Mouse (Mus musculus): ENCODE data around the gene Smurf2.

GRCm38 (mm10) chr11:106785043-106785442, 135.5 kb downstream of the Smurf2 start:
- TF ChIP-seq CTCF (IDR thresholded peaks at IDR 0.05; ENCODE audit: extremely low read depth, insufficient read depth, low read length) (no peak), POLR2A (IDR thresholded peaks at IDR 0.05; ENCODE audit: extremely low read depth, insufficient read depth, low read length) (no peak)

All from cortical plate, adult 2 months (tissue).